Mouse (Mus musculus) embryonic facial prominence, embryonic 13.5 days (tissue): ENCODE measurements around the gene Catsperz. TPM values are rescaled to one million over a fixed set of nuclear protein-coding genes. Genes with fewer than 3 reads are reported as not detected.
"Not testable (repeated sequence)": the region's sequence is repeated elsewhere in the genome, so short reads cannot be mapped to it uniquely, and the experiment has no call there.

Experiments used
- ATAC-seq: fragments of 200-750 bp; cut with Nextera tagmentation; 2 replicates; pipeline ENCODE4 v1.8.0; 2017; ENCODE audit warnings: low read depth; ENCODE audit not compliant: insufficient number of reproducible peaks, insufficient read depth, low FRiP score, low TSS enrichment
- H3K27ac ChIP-seq: fragments of 300-500 bp; sonication (generic); 2 replicates; pipeline ENCODE4 v1.5.1; 2015; ENCODE audit warnings: moderate library complexity, mild to moderate bottlenecking, inconsistent platforms
- H3K27me3 ChIP-seq: fragments of 300-500 bp; sonication (generic); 2 replicates; pipeline ENCODE4 v1.6.1; 2015; ENCODE audit warnings: mild to moderate bottlenecking, inconsistent platforms
- H3K36me3 ChIP-seq: fragments of 300-500 bp; sonication (generic); 2 replicates; pipeline ENCODE4 v1.6.1; 2015; ENCODE audit warnings: mild to moderate bottlenecking, inconsistent platforms
- H3K4me1 ChIP-seq: fragments of 300-500 bp; sonication (generic); 2 replicates; pipeline ENCODE4 v1.6.1; 2015; ENCODE audit warnings: inconsistent platforms
- H3K4me2 ChIP-seq: fragments of 300-500 bp; sonication (generic); 2 replicates; pipeline ENCODE4 v1.6.1; 2015; ENCODE audit warnings: moderate library complexity, mild to moderate bottlenecking, inconsistent platforms
- H3K4me3 ChIP-seq: fragments of 300-500 bp; sonication (generic); 2 replicates; pipeline ENCODE4 v1.5.1; 2015; ENCODE audit warnings: mild to moderate bottlenecking, inconsistent platforms
- H3K9ac ChIP-seq: fragments of 300-500 bp; sonication (generic); 2 replicates; pipeline ENCODE4 v1.6.1; 2015; ENCODE audit warnings: mild to moderate bottlenecking, inconsistent platforms
- H3K9me3 ChIP-seq: fragments of 300-500 bp; sonication (generic); 2 replicates; pipeline ENCODE4 v1.6.1; 2016; ENCODE audit warnings: inconsistent platforms
- WGBS: fragments of 180-500 bp; shearing (Covaris S2); methylation state at CpG from one replicate; pipeline ENCODE4 v1.1.7; 2015; ENCODE audit warnings: mixed read lengths; 5-methylcytosine and 5-hydroxymethylcytosine counted together
- microRNA-seq: library from miRNA; unstranded; fragments of <30 nt; microRNA quantifications from one replicate; pipeline ENCODE4, GENCODE M21; 2016
- polyA plus RNA-seq: library from polyadenylated mRNA; unstranded; fragments of >200 nt; fragmentation: Nextera tagmentation; extraction: Ambion mirVana; gene quantifications from 2 replicates; pipeline ENCODE4 v1.2.1, GENCODE M21; 2015

Catsperz gene
- polyA plus RNA-seq, 1 experiment from 2014 or later, result 2.3 TPM

- Histone ChIP-seq H3K36me3 (peaks cover 8% of the 10 kb centered on the region; the same call in 1 of the 2 replicates), H3K9ac (no peak overlapping the region), H3K4me1 (no peaks in the 10 kb centered on the region), H3K4me3 (no peak overlapping the region), H3K4me2 (no peak overlapping the region), H3K9me3 (peaks cover 6% of the 10 kb centered on the region; the same call in 1 of the 2 replicates), H3K27me3 (no peaks in the 10 kb centered on the region), H3K27ac (no peak overlapping the region)
- ATAC-seq, result no peak
- 86% methylated on average over 4 of the region's 4 CpGs for WGBS
These were observed 25.5 kb downstream of the Catsperz start for GRCm38 (mm10) chr19:6899641-6900040.

GRCm38 (mm10) chr19:6895608-6896305, 29.4 kb downstream of the Catsperz start:
- ATAC-seq, result not testable (repeated sequence)
- 82% methylated on average over 18 of the region's 18 CpGs for WGBS

GRCm38 (mm10) chr19:6893731-6894451, 31.3 kb downstream of the Catsperz start:
- H3K4me2 ChIP-seq, result no peak overlapping the region
- no peaks in the 10 kb centered on the region for H3K4me1 ChIP-seq
- no peaks in the 10 kb centered on the region for H3K27me3 ChIP-seq
- H3K9me3 ChIP-seq, result peaks cover 6% of the 10 kb centered on the region; the same call in 1 of the 2 replicates
- no peak overlapping the region for H3K27ac ChIP-seq
- H3K36me3 ChIP-seq, result no peaks in the 10 kb centered on the region
- no peak overlapping the region for H3K9ac ChIP-seq
- ATAC-seq, result no peak
- H3K4me3 ChIP-seq, result no peak overlapping the region
- WGBS, result 90% methylated on average over 14 of the region's 14 CpGs

More at GRCm38 (mm10) chr19:6895608-6896305, 29.4 kb downstream of the Catsperz start:
- H3K4me1 ChIP-seq, H3K9me3 ChIP-seq, H3K4me2 ChIP-seq, H3K27ac ChIP-seq, H3K36me3 ChIP-seq, H3K4me3 ChIP-seq, H3K27me3 ChIP-seq, H3K9ac ChIP-seq: not testable (repeated sequence)

GRCm38 (mm10) chr19:6892512-6892911, 32.7 kb downstream of the Catsperz start:
- WGBS, result 54% methylated on average over 4 of the region's 4 CpGs
- no peak for ATAC-seq
- Histone ChIP-seq H3K4me1 (no peaks in the 10 kb centered on the region), H3K4me2 (no peak overlapping the region), H3K27me3 (no peaks in the 10 kb centered on the region), H3K36me3 (no peaks in the 10 kb centered on the region), H3K9me3 (peaks cover 6% of the 10 kb centered on the region; the same call in 1 of the 2 replicates), H3K27ac (no peak overlapping the region), H3K9ac (no peak overlapping the region), H3K4me3 (no peak overlapping the region)

- H3K9me3 ChIP-seq, result peaks cover 10% of the 10 kb centered on the region
- WGBS, result 84% methylated on average over 4 of the region's 4 CpGs
- H3K4me2 ChIP-seq, result no peak overlapping the region
- no peaks in the 10 kb centered on the region for H3K27me3 ChIP-seq
- H3K4me3 ChIP-seq, result no peak overlapping the region
- H3K27ac ChIP-seq, result no peak overlapping the region
- no peak overlapping the region for H3K9ac ChIP-seq
- no peak for ATAC-seq
- no peaks in the 10 kb centered on the region for H3K4me1 ChIP-seq
- no peaks in the 10 kb centered on the region for H3K36me3 ChIP-seq
These were observed 47.2 kb downstream of the Catsperz start for GRCm38 (mm10) chr19:6877965-6878364.

GRCm38 (mm10) chr19:6876799-6877198, 48.4 kb downstream of the Catsperz start:
- peaks cover 10% of the 10 kb centered on the region for H3K9me3 ChIP-seq
- no peak overlapping the region for H3K27ac ChIP-seq
- ATAC-seq, result no peak
- no peaks in the 10 kb centered on the region for H3K27me3 ChIP-seq
- H3K9ac ChIP-seq, result no peak overlapping the region
- H3K4me1 ChIP-seq, result no peaks in the 10 kb centered on the region
- no peak overlapping the region for H3K4me3 ChIP-seq
- H3K4me2 ChIP-seq, result no peak overlapping the region
- no peaks in the 10 kb centered on the region for H3K36me3 ChIP-seq

GRCm38 (mm10) chr19:6875834-6876233, 49.3 kb downstream of the Catsperz start:
- no peaks in the 10 kb centered on the region for H3K27me3 ChIP-seq
- H3K27ac ChIP-seq, result no peak overlapping the region
- WGBS, result 83% methylated on average over 6 of the region's 6 CpGs
- H3K9ac ChIP-seq, result no peak overlapping the region
- H3K4me3 ChIP-seq, result no peak overlapping the region
- ATAC-seq, result no peak
- no peak overlapping the region for H3K4me2 ChIP-seq
- peaks cover 9% of the 10 kb centered on the region for H3K9me3 ChIP-seq
- no peaks in the 10 kb centered on the region for H3K36me3 ChIP-seq
- no peaks in the 10 kb centered on the region for H3K4me1 ChIP-seq

- Histone ChIP-seq H3K4me1 (peaks cover 3% of the 10 kb centered on the region; the same call in 1 of the 2 replicates), H3K4me2 (no peak overlapping the region), H3K9ac (no peak overlapping the region), H3K27me3 (no peaks in the 10 kb centered on the region), H3K27ac (no peak overlapping the region), H3K9me3 (no peaks in the 10 kb centered on the region), H3K4me3 (no peak overlapping the region), H3K36me3 (no peaks in the 10 kb centered on the region)
- no peak for ATAC-seq
- WGBS, result 83% methylated on average over 1 of the region's 1 CpGs
These were observed 50.9 kb downstream of the Catsperz start for GRCm38 (mm10) chr19:6874257-6874656.

GRCm38 (mm10) chr19:6872701-6873100, 52.5 kb downstream of the Catsperz start:
- Histone ChIP-seq H3K4me2 (no peak overlapping the region), H3K27me3 (no peaks in the 10 kb centered on the region), H3K4me3 (no peak overlapping the region), H3K9ac (no peak overlapping the region), H3K4me1 (peaks cover 4% of the 10 kb centered on the region; the same call in 1 of the 2 replicates), H3K9me3 (no peaks in the 10 kb centered on the region), H3K36me3 (no peaks in the 10 kb centered on the region), H3K27ac (no peak overlapping the region)
- ATAC-seq, result no peak
- 69% methylated on average over 3 of the region's 3 CpGs for WGBS

Small RNA genes within 50 kb of the gene (microRNA-seq; reads per million reads assigned to microRNA genes)
- 0.55 reads per million for gene Mir6990

Other genes with a start within 250 kb of the Catsperz start
- gene Rps6ka4, start 84.7 kb downstream of the Catsperz start, polyA plus RNA-seq, result 20.9 and 24.3 TPM in 2 replicates
- 0.25 and 0.88 TPM in 2 replicates for gene Ccdc88b, start 67.2 kb downstream of the Catsperz start, polyA plus RNA-seq
- 176 and 194 TPM in 2 replicates for gene Trmt112, start 15.7 kb downstream of the Catsperz start, polyA plus RNA-seq
- 239 and 251 TPM in 2 replicates for gene Prdx5, start 15.3 kb downstream of the Catsperz start, polyA plus RNA-seq
- gene Esrra, start 3.6 kb downstream of the Catsperz start, polyA plus RNA-seq, result 9.5 and 10.9 TPM in 2 replicates
- 1.2 and 1.3 TPM in 2 replicates for gene Kcnk4, start 9.1 kb upstream of the Catsperz start, polyA plus RNA-seq
- 80.0 and 83.6 TPM in 2 replicates for gene Bad, start 16.5 kb upstream of the Catsperz start, polyA plus RNA-seq
- 26.9 and 35.2 TPM in 2 replicates for gene Gpr137, start 17.1 kb upstream of the Catsperz start, polyA plus RNA-seq
- 84.9 and 120 TPM in 2 replicates for gene Ppp1r14b, start 49.6 kb upstream of the Catsperz start, polyA plus RNA-seq
- 41.5 and 42.4 TPM in 2 replicates for gene Plcb3, start 51.1 kb upstream of the Catsperz start, polyA plus RNA-seq
- gene Fkbp2, start 55.1 kb upstream of the Catsperz start, polyA plus RNA-seq, result 84.4 and 95.1 TPM in 2 replicates
- 53.4 and 58.6 TPM in 2 replicates for gene Vegfb, start 62.3 kb upstream of the Catsperz start, polyA plus RNA-seq
- 23.0 and 23.8 TPM in 2 replicates for gene Dnajc4, start 67.2 kb upstream of the Catsperz start, polyA plus RNA-seq
- gene Nudt22, start 70.7 kb upstream of the Catsperz start, polyA plus RNA-seq, result 19.7 and 22.4 TPM in 2 replicates
- 11.9 and 12.4 TPM in 2 replicates for gene Trpt1, start 70.8 kb upstream of the Catsperz start, polyA plus RNA-seq
- gene Fermt3, start 94.1 kb upstream of the Catsperz start, polyA plus RNA-seq, result 6.9 and 7.9 TPM in 2 replicates
- 211 and 240 TPM in 2 replicates for gene Stip1, start 114.6 kb upstream of the Catsperz start, polyA plus RNA-seq
- 7.1 and 9.0 TPM in 2 replicates for gene Macrod1, start 131.4 kb upstream of the Catsperz start, polyA plus RNA-seq
- 13.0 and 13.6 TPM in 2 replicates for gene Flrt1, start 180.3 kb upstream of the Catsperz start, polyA plus RNA-seq